Mouse (Mus musculus) CH12F3 (cell line): Measurements from ENCODE around the gene Dctn3.
"Not testable (repeated sequence)": the region's sequence is repeated elsewhere in the genome, so short reads cannot be mapped to it uniquely, and the experiment has no call there.

Experiments used
- in situ Hi-C: fragments of 300-500 bp; cut with MboI; formaldehyde crosslinking; loops from 2 replicates; pipeline ENCODE4 v1.14.3; 2020; ENCODE audit warnings: low sequenced_read_pairs

The Dctn3 gene

DNA sequence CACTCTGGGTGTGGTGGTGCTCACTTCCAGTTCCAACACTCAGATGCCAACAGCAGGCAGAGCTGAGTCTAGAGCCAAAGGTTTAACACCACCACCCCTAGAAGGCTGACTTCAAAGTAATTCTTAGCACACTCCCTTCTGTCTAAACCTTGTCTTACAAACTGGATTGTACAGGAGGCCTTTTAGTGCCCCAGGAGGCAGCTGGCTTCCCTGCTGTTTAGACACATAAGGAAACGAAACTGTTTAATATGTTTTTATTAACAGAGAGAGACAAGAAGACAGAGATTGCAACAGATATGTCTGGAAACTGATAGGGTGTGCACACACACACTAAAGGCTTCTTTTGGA is 15.3 kb upstream of the Dctn3 start:
- in situ Hi-C loops, result no loop called here

GRCm38 (mm10) chr4:41737602-41738255 is 14.8 kb upstream of the Dctn3 start:
- in situ Hi-C loops, result no loop called here

DNA sequence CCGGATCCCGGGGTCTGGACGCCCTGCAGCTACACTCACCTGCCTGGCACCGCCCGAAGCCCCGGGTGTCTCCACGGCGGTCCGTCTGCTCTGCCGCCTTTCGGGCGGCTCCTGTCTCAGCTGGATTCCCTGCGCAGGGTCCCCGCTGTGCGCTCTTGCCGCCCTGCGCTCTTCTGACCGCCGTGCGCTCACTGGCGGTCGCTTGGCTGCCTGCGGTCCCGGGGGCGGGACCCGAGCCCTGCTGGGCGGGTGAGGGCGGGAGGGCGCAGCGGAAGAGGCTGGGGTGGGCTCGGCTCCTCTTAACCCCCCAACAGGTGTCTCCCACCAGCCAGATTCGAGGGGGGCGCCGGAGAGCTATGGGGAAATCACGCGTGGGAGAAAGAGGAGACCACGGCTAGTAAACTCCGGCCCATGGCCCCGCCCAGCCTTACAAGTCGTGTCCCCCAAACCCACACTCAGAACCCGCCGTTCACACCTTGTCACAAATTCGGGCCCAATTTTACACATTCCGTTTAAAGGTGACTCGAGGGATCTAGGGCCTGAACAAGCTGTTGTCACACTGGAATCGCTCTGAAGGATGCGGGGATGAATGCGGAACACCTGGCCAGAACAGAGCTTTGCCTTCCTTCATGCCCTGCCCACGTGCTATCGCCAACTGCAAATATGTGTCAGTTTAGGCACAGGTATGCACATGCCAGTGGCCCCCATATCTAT is 8.2 kb upstream of the Dctn3 start, which contains the start of gene Arid3c:
Gene Arid3c (minus strand): TSS at position 91 of the 714 bp plus-strand sequence.
- in situ Hi-C loops, result no loop called here

- in situ Hi-C loops, result no loop called here
These were observed 4.1 kb upstream of the Dctn3 start for GRCm38 (mm10) chr4:41726826-41727621.

- in situ Hi-C loops, result no loop called here
These were observed 6.1 kb downstream of the Dctn3 start for GRCm38 (mm10) chr4:41716834-41717233.

- in situ Hi-C loops, result no loop called here
These were observed 7.4 kb downstream of the Dctn3 start for GRCm38 (mm10) chr4:41715596-41715995.

DNA sequence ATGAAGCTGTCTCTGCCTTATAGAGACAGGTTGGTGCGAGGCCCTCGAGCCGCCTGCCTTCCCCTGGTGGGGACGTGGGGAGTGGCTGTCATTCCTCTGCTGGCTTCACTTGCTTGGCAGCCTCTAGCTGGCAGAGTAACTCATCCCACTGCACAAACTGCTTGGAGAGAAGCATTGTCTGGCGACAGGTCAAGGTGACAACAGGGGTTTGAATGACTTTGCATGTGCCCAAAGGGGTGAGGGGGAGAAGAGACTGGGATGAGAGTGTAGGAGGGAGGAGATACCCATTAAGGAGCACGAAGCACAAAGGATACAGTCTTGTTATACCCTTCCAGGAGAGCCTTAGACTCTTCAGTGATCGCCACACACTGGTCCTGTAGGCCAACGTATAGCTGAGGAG is 7.9 kb downstream of the Dctn3 start:
- in situ Hi-C loops, result no loop called here

GRCm38 (mm10) chr4:41714276-41714675 is 8.7 kb downstream of the Dctn3 start:
- in situ Hi-C loops, result no loop called here

- in situ Hi-C loops, result no loop called here
These were observed 9.5 kb downstream of the Dctn3 start, which contains the start of gene Rpp25l for GRCm38 (mm10) chr4:41713197-41714067. Rpp25l (minus strand) TSS chr4:41713534.

GRCm38 (mm10) chr4:41712421-41713196 is 10.4 kb downstream of the Dctn3 start:
- in situ Hi-C loops, result no loop called here

DNA sequence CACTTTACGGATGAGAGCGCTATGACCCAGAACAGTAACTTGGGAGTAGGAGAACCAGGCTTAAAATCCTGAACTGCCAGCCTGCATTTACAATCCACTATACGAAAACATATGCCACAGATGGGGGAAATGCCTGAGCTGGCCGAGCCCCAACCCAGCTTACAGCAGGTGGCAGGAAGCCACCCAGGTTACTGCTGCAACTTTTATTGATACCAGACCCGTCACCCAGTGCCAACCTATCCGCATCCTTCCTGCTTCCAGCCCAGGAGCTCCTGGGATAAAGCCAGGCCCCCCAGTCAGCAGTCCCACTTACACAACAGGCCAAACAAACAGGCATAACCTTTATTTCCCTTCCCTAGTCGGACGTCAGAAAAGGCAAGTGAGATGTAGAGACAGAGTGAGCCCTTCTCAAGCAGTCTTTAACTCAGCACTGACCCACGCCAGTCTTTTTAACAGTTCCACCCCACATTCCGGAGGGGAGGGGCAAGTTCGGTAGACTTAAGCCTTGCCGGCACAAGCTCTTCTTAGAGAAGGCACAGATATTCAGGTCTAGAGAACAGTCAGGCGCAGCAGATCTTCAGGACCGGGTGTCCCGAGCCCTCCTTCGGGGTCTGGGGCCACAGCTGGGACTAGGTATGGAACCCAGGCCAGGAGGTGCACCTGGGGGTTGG is 11.1 kb downstream of the Dctn3 start:
- in situ Hi-C loops, result no loop called here

GRCm38 (mm10) chr4:41710229-41710628 is 12.7 kb downstream of the Dctn3 start:
- in situ Hi-C loops, result no loop called here

DNA sequence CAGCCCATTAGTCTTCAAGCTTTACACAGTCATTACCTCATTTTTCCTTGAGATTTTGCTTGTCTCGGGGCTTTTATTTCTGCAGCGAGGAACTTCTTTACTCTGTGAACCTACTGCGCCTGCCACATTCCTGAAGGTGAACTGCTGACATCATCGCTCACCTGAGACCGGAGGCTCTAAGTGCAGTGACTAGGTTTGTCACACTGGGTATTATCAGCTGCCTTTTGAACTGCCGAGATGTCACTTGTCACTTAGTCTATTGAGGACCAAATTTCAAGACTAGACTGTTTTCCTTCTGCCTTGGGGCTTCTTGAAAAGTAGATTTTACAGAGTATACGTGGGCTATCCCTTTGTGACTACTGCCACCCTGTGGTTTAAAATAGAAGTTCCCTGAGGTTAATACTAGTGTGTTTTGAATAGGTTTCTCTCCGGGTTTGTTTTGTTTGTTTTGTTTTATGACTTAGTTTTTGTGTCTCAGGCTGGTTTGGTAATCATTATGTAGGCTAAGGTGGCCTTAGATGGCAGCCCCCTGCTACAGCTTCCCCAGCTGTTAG is 14.7 kb downstream of the Dctn3 start:
- in situ Hi-C loops, result no loop called here

GRCm38 (mm10) chr4:41707011-41707535 is 15.9 kb downstream of the Dctn3 start:
- in situ Hi-C loops, result no loop called here

- in situ Hi-C loops, result no loop called here
These were observed 16.8 kb downstream of the Dctn3 start for GRCm38 (mm10) chr4:41705922-41706754.

DNA sequence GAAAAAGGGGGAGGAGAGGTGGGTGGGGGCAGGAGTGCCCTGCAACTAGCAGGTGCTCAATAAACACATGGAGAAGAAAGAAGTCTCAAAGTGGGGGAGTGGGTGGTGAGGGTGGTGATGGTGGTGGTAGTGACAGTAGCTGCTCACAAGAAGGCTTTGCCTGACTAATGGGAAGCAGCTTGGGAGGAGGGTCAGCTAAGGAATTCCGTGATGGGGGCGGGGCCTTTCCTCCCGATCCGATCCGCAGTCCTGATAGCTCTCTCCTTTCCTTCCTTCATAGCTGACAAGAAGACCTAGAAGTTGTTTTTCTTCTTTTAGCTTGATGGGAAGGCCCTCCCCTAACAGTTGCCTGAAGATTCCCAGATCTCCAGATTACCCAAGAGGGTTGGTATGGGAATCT is 18.3 kb downstream of the Dctn3 start:
- in situ Hi-C loops, result no loop called here

GRCm38 (mm10) chr4:41702226-41702625 is 20.7 kb downstream of the Dctn3 start:
- in situ Hi-C loops, result not testable (repeated sequence)

GRCm38 (mm10) chr4:41700224-41700623 is 22.7 kb downstream of the Dctn3 start:
- in situ Hi-C loops, result not testable (repeated sequence)
